Mouse (Mus musculus): ENCODE data around the gene Optn.

- no peak for TF ChIP-seq POLR2A (IDR thresholded peaks at IDR 0.05; ENCODE audit: borderline replicate concordance, extremely low read depth, low read depth, low read length)
- no peak for TF ChIP-seq CTCF (IDR thresholded peaks at IDR 0.05; ENCODE audit: insufficient read depth, low read length)
Measured at GRCm38 (mm10) chr2:5031215-5031614, 32.6 kb downstream of the Optn start.
